Mouse (Mus musculus): Measurements from ENCODE around the gene Trip4. TPM values are rescaled to one million over a fixed set of nuclear protein-coding genes. Genes with fewer than 3 reads are reported as not detected.

The Trip4 gene
- total and polyA plus RNA-seq, 3 experiments: 13.4 to 13.5 TPM; not detected in 1

GRCm38 (mm10) chr9:65902879-65903278 is 5.7 kb downstream of the Trip4 start:
- H3K27me3 ChIP-seq (ENCODE audit: control insufficient read depth in 1 of 2, insufficient read depth in 2 of 2, low read length in 2 of 2): no peaks in the 10 kb centered on the region
- H3K9me3 ChIP-seq (replicated peaks; ENCODE audit: insufficient read depth, low read length): no peaks in the 10 kb centered on the region
- peaks cover 2% of the 10 kb centered on the region in 2 experiments; a peak in 1 of 4 replicates for H3K4me1 ChIP-seq (ENCODE audit: control insufficient read depth in 1 of 2, insufficient read depth in 2 of 2, low read length in 2 of 2)
- no peaks in the 10 kb centered on the region for H3K79me2 ChIP-seq (ENCODE audit: control insufficient read depth, insufficient read depth, low read length, poor library complexity)
- DNase-seq (ENCODE audit: low read depth, low spot score): peak; percentile 60
- H3K9ac ChIP-seq (ENCODE audit: control insufficient read depth, low read depth, low read length, poor library complexity, severe bottlenecking): no peak overlapping the region
- TF ChIP-seq JUND (IDR thresholded peaks at IDR 0.05; ENCODE audit: low read depth, low read length) (no peak), ZNF384 (IDR thresholded peaks at IDR 0.05; ENCODE audit: low read depth, low read length) (peak; percentile 97), SMC3 (IDR thresholded peaks at IDR 0.05; ENCODE audit: low read depth, low read length) (no peak), ELF1 (IDR thresholded peaks at IDR 0.05; ENCODE audit: low read depth, low read length) (no peak)
- H3K4me3 ChIP-seq (ENCODE audit: control insufficient read depth in 1 of 2, insufficient read depth in 1 of 2, low read depth in 2 of 2, low read length in 2 of 2): no peak overlapping the region
- no peak overlapping the region for H3K27ac ChIP-seq (ENCODE audit: control insufficient read depth, low read depth, low read length)
- peaks cover 2 to 8% of the 10 kb centered on the region in 2 experiments; a peak in 3 of 4 replicates for H3K36me3 ChIP-seq (ENCODE audit: control insufficient read depth in 1 of 2, insufficient read depth in 2 of 2, low read length in 2 of 2)

GRCm38 (mm10) chr9:65896977-65897376 is 11.6 kb downstream of the Trip4 start:
- Histone ChIP-seq H3K4me1 (ENCODE audit: control insufficient read depth in 1 of 2, insufficient read depth in 2 of 2, low read length in 2 of 2) (no peaks in the 10 kb centered on the region; a peak in 1 of 4 replicates), H3K79me2 (ENCODE audit: control insufficient read depth, insufficient read depth, low read length, poor library complexity) (peaks cover 3% of the 10 kb centered on the region; the same call in 1 of the 2 replicates), H3K27me3 (ENCODE audit: control insufficient read depth in 1 of 2, insufficient read depth in 2 of 2, low read length in 2 of 2) (no peaks in the 10 kb centered on the region), H3K27ac (ENCODE audit: control insufficient read depth, low read depth, low read length) (no peak overlapping the region), H3K4me3 (ENCODE audit: control insufficient read depth in 1 of 2, insufficient read depth in 1 of 2, low read depth in 2 of 2, low read length in 2 of 2) (no peak overlapping the region), H3K36me3 (ENCODE audit: control insufficient read depth in 1 of 2, insufficient read depth in 2 of 2, low read length in 2 of 2) (peaks cover 3 to 5% of the 10 kb centered on the region in 2 experiments), H3K9me3 (replicated peaks; ENCODE audit: insufficient read depth, low read length) (no peaks in the 10 kb centered on the region), H3K9ac (ENCODE audit: control insufficient read depth, low read depth, low read length, poor library complexity, severe bottlenecking) (no peak overlapping the region)
- no peak for DNase-seq (ENCODE audit: low read depth, low spot score)
- TF ChIP-seq CHD1 (IDR thresholded peaks at IDR 0.05; ENCODE audit: low read depth, low read length) (no peak), POLR2A (IDR thresholded peaks at IDR 0.05; ENCODE audit: control insufficient read depth in 1 of 2, insufficient read depth in 1 of 2, low read depth in 1 of 2, low read length in 2 of 2, poor library complexity in 1 of 2) (no peak), TAL1 (IDR thresholded peaks at IDR 0.05; ENCODE audit: low read length) (no peak), UBTF (IDR thresholded peaks at IDR 0.05; ENCODE audit: borderline replicate concordance, insufficient read depth, low read depth, low read length) (no peak), CHD2 (IDR thresholded peaks at IDR 0.05; ENCODE audit: low read length) (no peak), ZC3H11A (IDR thresholded peaks at IDR 0.05; ENCODE audit: low read depth, low read length) (no peak), BHLHE40 (IDR thresholded peaks at IDR 0.05; ENCODE audit: borderline replicate concordance, low read depth, low read length) (no peak), ETS1 (IDR thresholded peaks at IDR 0.05; ENCODE audit: low read depth, low read length) (no peak), GABPA (IDR thresholded peaks at IDR 0.05; ENCODE audit: low read depth, low read length) (no peak), POLR2AphosphoS2 (IDR thresholded peaks at IDR 0.05; ENCODE audit: low read length) (no peak)

- Histone ChIP-seq H3K9me3 (replicated peaks; ENCODE audit: insufficient read depth, low read length) (no peaks in the 10 kb centered on the region), H3K9ac (ENCODE audit: control insufficient read depth, low read depth, low read length, poor library complexity, severe bottlenecking) (peak overlapping the region; percentile 82), H3K4me3 (ENCODE audit: control insufficient read depth in 1 of 2, insufficient read depth in 1 of 2, low read depth in 2 of 2, low read length in 2 of 2) (peak overlapping the region; percentile 31 to 79), H3K4me1 (ENCODE audit: control insufficient read depth in 1 of 2, insufficient read depth in 2 of 2, low read length in 2 of 2) (peaks cover 0 to 8% of the 10 kb centered on the region in 2 experiments; a peak in 1 of 4 replicates), H3K79me2 (ENCODE audit: control insufficient read depth, insufficient read depth, low read length, poor library complexity) (peaks cover 15% of the 10 kb centered on the region), H3K27me3 (ENCODE audit: control insufficient read depth in 1 of 2, insufficient read depth in 2 of 2, low read length in 2 of 2) (no peaks in the 10 kb centered on the region), H3K36me3 (ENCODE audit: control insufficient read depth in 1 of 2, insufficient read depth in 2 of 2, low read length in 2 of 2) (peaks cover 2 to 11% of the 10 kb centered on the region in 2 experiments), H3K27ac (ENCODE audit: control insufficient read depth, low read depth, low read length) (peak overlapping the region; percentile 76; the same call in 1 of the 2 replicates)
- TF ChIP-seq JUND (IDR thresholded peaks at IDR 0.05; ENCODE audit: low read depth, low read length) (no peak), TBP (IDR thresholded peaks at IDR 0.05; ENCODE audit: low read depth, low read length) (0 out of 2 replicates have a peak, but pooled peaks have one; percentile 39), EP300 (IDR thresholded peaks at IDR 0.05; ENCODE audit: low read depth in 1 of 2, low read length in 2 of 2) (no peak), POLR2AphosphoS2 (IDR thresholded peaks at IDR 0.05; ENCODE audit: low read length) (no peak), HCFC1 (IDR thresholded peaks at IDR 0.05; ENCODE audit: low read depth, low read length) (no peak), RCOR1 (IDR thresholded peaks at IDR 0.05; ENCODE audit: low read depth, low read length) (no peak), MXI1 (IDR thresholded peaks at IDR 0.05; ENCODE audit: low read depth, low read length) (0 out of 2 replicates have a peak, but pooled peaks have one; percentile 1)
- DNase-seq (ENCODE audit: low read depth, low spot score): peak; percentile 72
Measured at GRCm38 (mm10) chr9:65891126-65891525, 17.5 kb downstream of the Trip4 start.
